Mouse (Mus musculus): ENCODE measurements at regions not wholly inside any gene's neighbourhood (a gene's known extent, or its start where the extent isn't known, plus 50 kb on each side); places are given as distances from the start of the nearest gene placed in this dataset.

GRCm38 (mm10) chr15:59762061-59762460 lies 254.4 kb downstream of the 4933412E24Rik start:
- TF ChIP-seq CTCF (IDR thresholded peaks at IDR 0.05; ENCODE audit: borderline replicate concordance, insufficient read depth, low read depth, low read length) (no peak), POLR2A (IDR thresholded peaks at IDR 0.05; ENCODE audit: borderline replicate concordance, insufficient read depth, low read length) (no peak)
- Histone ChIP-seq H3K27ac (ENCODE audit: insufficient read depth, low read length) (no peak overlapping the region), H3K4me1 (ENCODE audit: control insufficient read depth, insufficient read depth, low read length) (no peaks in the 10 kb centered on the region), H3K4me3 (replicated peaks; ENCODE audit: insufficient read depth, low read depth, low read length) (no peak overlapping the region), H3K27me3 (ENCODE audit: control insufficient read depth, insufficient read depth, low read length) (no peaks in the 10 kb centered on the region)
- no peak for DNase-seq
- WGBS = 92% methylated on average over 6 of the region's 6 CpGs

- no peaks in the 10 kb centered on the region for H3K27me3 ChIP-seq (ENCODE audit: control insufficient read depth, insufficient read depth, low read length)
- TF ChIP-seq CTCF (IDR thresholded peaks at IDR 0.05; ENCODE audit: borderline replicate concordance, insufficient read depth, low read depth, low read length) (no peak), POLR2A (IDR thresholded peaks at IDR 0.05; ENCODE audit: borderline replicate concordance, insufficient read depth, low read length) (no peak)
- no peak overlapping the region for H3K27ac ChIP-seq (ENCODE audit: insufficient read depth, low read length)
- WGBS = 87% methylated on average over 5 of the region's 5 CpGs
- DNase-seq = no peak
- H3K4me1 ChIP-seq (ENCODE audit: control insufficient read depth, insufficient read depth, low read length) = no peaks in the 10 kb centered on the region
- no peak overlapping the region for H3K4me3 ChIP-seq (replicated peaks; ENCODE audit: insufficient read depth, low read depth, low read length)
These were observed 255.9 kb downstream of the 4933412E24Rik start for GRCm38 (mm10) chr15:59760490-59760889.

DNA sequence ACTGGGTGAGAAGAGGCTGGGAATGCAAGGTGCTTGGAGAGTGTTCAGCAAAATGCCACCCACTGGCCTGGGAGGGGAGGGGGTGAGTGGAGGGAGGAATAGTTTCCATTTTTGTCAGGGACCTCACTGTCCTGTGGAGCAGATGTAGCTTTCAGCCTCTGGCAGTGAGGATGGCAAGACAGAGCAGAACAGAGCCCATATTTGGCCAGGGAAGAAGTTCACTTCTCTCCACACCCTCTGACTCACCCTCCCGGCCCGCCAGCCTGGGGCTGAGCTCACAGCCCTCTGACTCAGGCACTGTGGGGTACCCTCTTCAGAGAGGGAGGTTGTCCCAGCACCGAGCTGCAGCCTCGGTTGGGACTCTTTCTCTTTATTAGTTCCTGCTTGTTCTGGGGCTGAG lies 256.8 kb downstream of the 4933412E24Rik start:
- no peak for DNase-seq
- TF ChIP-seq POLR2A (IDR thresholded peaks at IDR 0.05; ENCODE audit: borderline replicate concordance, insufficient read depth, low read length) (no peak), CTCF (IDR thresholded peaks at IDR 0.05; ENCODE audit: borderline replicate concordance, insufficient read depth, low read depth, low read length) (no peak)
- no peak overlapping the region for H3K4me3 ChIP-seq (replicated peaks; ENCODE audit: insufficient read depth, low read depth, low read length)
- no peaks in the 10 kb centered on the region for H3K4me1 ChIP-seq (ENCODE audit: control insufficient read depth, insufficient read depth, low read length)
- H3K27ac ChIP-seq (ENCODE audit: insufficient read depth, low read length) = no peak overlapping the region
- 18% methylated on average over 4 of the region's 4 CpGs for WGBS
- H3K27me3 ChIP-seq (ENCODE audit: control insufficient read depth, insufficient read depth, low read length) = no peaks in the 10 kb centered on the region

GRCm38 (mm10) chr15:59758971-59759370 lies 257.4 kb downstream of the 4933412E24Rik start:
- WGBS = 76% methylated on average over 2 of the region's 2 CpGs
- no peaks in the 10 kb centered on the region for H3K27me3 ChIP-seq (ENCODE audit: control insufficient read depth, insufficient read depth, low read length)
- H3K27ac ChIP-seq (ENCODE audit: insufficient read depth, low read length) = no peak overlapping the region
- TF ChIP-seq POLR2A (IDR thresholded peaks at IDR 0.05; ENCODE audit: borderline replicate concordance, insufficient read depth, low read length) (no peak), CTCF (IDR thresholded peaks at IDR 0.05; ENCODE audit: borderline replicate concordance, insufficient read depth, low read depth, low read length) (no peak)
- no peaks in the 10 kb centered on the region for H3K4me1 ChIP-seq (ENCODE audit: control insufficient read depth, insufficient read depth, low read length)
- H3K4me3 ChIP-seq (replicated peaks; ENCODE audit: insufficient read depth, low read depth, low read length) = no peak overlapping the region
- DNase-seq = no peak

GRCm38 (mm10) chr15:59756141-59756540 lies 260.3 kb downstream of the 4933412E24Rik start:
- Histone ChIP-seq H3K4me3 (replicated peaks; ENCODE audit: insufficient read depth, low read depth, low read length) (no peak overlapping the region), H3K4me1 (ENCODE audit: control insufficient read depth, insufficient read depth, low read length) (no peaks in the 10 kb centered on the region), H3K27ac (ENCODE audit: insufficient read depth, low read length) (no peak overlapping the region), H3K27me3 (ENCODE audit: control insufficient read depth, insufficient read depth, low read length) (no peaks in the 10 kb centered on the region)
- TF ChIP-seq CTCF (IDR thresholded peaks at IDR 0.05; ENCODE audit: borderline replicate concordance, insufficient read depth, low read depth, low read length) (no peak), POLR2A (IDR thresholded peaks at IDR 0.05; ENCODE audit: borderline replicate concordance, insufficient read depth, low read length) (no peak)
- no peak for DNase-seq
- WGBS = 23% methylated on average over 6 of the region's 6 CpGs

GRCm38 (mm10) chr15:59754906-59755305 lies 261.5 kb downstream of the 4933412E24Rik start:
- no peak overlapping the region for H3K4me3 ChIP-seq (replicated peaks; ENCODE audit: insufficient read depth, low read depth, low read length)
- 82% methylated on average over 13 of the region's 13 CpGs for WGBS
- H3K4me1 ChIP-seq (ENCODE audit: control insufficient read depth, insufficient read depth, low read length) = no peaks in the 10 kb centered on the region
- no peak overlapping the region for H3K27ac ChIP-seq (ENCODE audit: insufficient read depth, low read length)
- TF ChIP-seq CTCF (IDR thresholded peaks at IDR 0.05; ENCODE audit: borderline replicate concordance, insufficient read depth, low read depth, low read length) (no peak), POLR2A (IDR thresholded peaks at IDR 0.05; ENCODE audit: borderline replicate concordance, insufficient read depth, low read length) (no peak)
- no peak for DNase-seq
- H3K27me3 ChIP-seq (ENCODE audit: control insufficient read depth, insufficient read depth, low read length) = no peaks in the 10 kb centered on the region

DNA sequence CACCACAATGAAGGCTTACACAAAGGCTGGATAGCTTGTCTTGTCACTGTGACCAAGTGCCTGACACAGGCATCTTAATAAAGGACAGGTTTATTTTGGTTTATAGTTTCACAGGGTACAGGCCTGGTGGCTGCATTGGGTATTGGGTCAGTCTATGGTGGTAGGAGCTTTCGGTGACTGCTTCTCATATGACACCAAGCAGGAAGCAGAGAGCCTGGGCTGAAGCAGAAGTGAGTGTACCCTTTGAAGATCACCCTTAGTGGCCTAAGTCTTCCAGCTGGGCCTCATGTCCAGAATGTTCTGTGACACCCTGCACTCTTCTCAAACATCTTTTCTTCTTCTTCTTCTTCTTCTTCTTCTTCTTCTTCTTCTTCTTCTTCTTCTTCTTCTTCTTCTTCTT lies 264.1 kb downstream of the 4933412E24Rik start:
- Histone ChIP-seq H3K4me1 (ENCODE audit: control insufficient read depth, insufficient read depth, low read length) (no peaks in the 10 kb centered on the region), H3K27me3 (ENCODE audit: control insufficient read depth, insufficient read depth, low read length) (no peaks in the 10 kb centered on the region), H3K27ac (ENCODE audit: insufficient read depth, low read length) (no peak overlapping the region), H3K4me3 (replicated peaks; ENCODE audit: insufficient read depth, low read depth, low read length) (no peak overlapping the region)
- DNase-seq = no peak
- TF ChIP-seq POLR2A (IDR thresholded peaks at IDR 0.05; ENCODE audit: borderline replicate concordance, insufficient read depth, low read length) = no peak
- TF ChIP-seq CTCF (IDR thresholded peaks at IDR 0.05; ENCODE audit: borderline replicate concordance, insufficient read depth, low read depth, low read length) = no peak
- 89% methylated on average over 1 of the region's 1 CpGs for WGBS

GRCm38 (mm10) chr15:59746290-59746689 lies 270.1 kb downstream of the 4933412E24Rik start:
- TF ChIP-seq CTCF (IDR thresholded peaks at IDR 0.05; ENCODE audit: borderline replicate concordance, insufficient read depth, low read depth, low read length) = no peak
- no peak for TF ChIP-seq POLR2A (IDR thresholded peaks at IDR 0.05; ENCODE audit: borderline replicate concordance, insufficient read depth, low read length)
- Histone ChIP-seq H3K4me1 (ENCODE audit: control insufficient read depth, insufficient read depth, low read length) (no peaks in the 10 kb centered on the region), H3K27ac (ENCODE audit: insufficient read depth, low read length) (no peak overlapping the region), H3K27me3 (ENCODE audit: control insufficient read depth, insufficient read depth, low read length) (no peaks in the 10 kb centered on the region), H3K4me3 (replicated peaks; ENCODE audit: insufficient read depth, low read depth, low read length) (no peak overlapping the region)
- no peak for DNase-seq
- 76% methylated on average over 9 of the region's 9 CpGs for WGBS

All from cerebellum, adult 2 months (tissue).